Mouse (Mus musculus) adipocyte (in vitro differentiated cells): ENCODE results near the gene Slc26a6.

ENCODE experiments used
- DNase-seq: peaks from one replicate; pipeline ENCODE4 v3.0.0-alpha.2; 2016; ENCODE audit warnings: low spot score

Gene Slc26a6

DNA sequence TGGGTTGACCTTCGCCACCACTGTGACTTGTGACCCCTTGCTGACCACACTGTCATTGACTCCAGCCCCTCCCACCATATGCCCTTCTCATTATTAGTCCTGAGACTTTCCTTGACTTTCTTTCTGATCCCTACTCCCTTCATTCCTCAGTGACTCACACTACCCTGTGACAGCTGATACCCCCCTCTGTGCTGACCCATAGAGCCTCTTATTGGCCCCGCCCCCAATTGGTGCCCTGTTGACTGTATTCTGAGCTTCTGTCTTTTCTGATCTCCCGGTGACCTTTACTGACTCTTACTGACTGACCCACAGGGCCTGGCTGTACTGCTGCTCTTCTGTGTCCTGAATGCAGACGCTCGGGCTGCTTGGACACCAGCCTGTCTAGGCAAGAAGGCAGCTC, 7.7 kb upstream of the Slc26a6 start:
- no peak for DNase-seq

DNA sequence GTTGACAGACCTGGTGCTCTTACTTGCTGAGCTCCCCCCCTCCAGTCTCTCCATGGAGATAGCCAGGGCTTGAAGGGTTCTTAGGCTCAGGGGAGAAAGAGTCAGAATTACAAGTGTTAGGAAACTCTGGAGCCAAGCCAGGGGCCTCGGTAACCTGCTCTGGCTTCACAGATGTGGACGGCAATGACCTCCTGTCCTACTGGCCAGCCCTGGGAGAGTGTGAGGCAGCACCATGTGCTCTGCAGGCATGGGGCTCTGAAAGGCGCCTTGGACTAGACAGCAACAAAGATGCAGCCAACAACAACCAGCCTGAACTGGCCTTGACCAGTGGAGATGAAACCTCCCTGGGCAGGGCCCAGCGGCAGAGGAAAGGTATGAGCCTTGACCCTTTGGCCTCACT, 5.7 kb upstream of the Slc26a6 start:
- DNase-seq, result peak; percentile 74

DNA sequence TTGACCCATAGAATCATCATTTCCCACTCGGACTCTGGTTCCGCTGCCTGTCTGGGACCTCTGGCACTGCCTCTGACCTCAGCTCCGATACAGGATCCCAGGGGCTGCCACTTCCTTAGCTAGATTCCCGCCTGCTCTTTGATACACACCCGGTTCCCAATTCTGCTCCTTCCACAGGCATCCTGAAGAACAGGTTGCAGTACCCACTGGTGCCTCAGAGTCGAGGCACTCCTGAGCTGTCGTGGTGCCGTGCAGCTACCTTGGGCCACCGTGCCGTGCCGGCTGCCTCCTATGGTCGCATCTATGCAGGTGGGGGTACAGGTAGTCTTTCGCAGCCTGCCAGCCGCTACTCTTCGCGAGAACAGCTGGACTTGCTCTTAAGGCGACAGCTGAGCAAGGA, 4.7 kb upstream of the Slc26a6 start:
- DNase-seq, result no peak

DNA sequence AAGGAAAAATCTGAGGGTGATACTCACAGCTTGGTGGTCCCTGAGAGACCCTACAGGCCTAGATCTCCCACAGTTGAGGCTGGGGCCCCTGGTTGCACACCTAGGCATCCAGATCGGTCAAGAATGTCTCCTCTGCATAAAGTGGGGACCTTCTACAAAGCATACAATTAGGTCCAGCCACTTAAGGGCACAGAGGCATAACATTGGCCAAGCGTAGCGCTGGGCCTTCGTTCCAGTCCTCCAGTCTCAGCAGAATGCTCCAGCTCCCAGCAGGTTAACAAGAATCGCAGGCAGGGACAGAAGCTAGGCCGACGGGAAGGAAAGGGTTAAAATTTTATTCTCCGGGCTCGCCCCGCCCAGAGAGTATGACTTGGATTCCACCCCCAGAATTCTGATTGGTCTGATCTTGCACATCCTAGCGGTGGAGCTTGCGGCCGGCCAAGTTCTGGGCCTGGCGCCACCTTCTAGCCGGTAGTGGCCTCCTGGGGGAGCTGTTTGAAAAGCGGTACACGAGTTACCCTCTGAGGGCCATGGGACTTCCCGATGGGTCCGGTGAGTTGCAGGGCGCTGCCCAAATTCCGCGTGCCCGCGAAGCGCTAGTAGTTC, 655 bp downstream of the Slc26a6 start:
- DNase-seq, result peak; percentile 98

DNA sequence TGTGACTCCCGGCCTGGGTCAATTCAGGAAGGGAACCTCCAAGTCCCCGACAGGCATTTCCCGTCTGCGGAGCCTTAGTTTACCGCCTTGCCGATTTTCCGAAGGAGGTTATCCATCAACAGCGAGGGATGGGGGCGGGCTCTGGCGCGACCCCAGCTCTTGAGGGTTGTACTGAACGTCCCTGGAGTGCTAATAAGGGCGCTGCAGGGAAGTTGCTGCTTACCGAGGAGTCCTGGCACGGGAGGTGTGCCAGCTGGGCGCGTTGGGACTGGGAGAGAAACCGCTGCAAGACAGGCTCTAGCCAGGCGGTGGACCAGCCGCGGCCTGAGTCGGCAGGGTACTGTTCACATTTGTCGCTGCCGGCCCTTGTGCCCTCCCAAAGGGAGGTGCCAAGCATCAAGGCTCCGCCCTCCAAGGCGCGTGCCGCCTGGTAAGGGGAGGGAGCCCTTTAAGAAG, 1.2 kb downstream of the Slc26a6 start:
- DNase-seq, result peak; percentile 90

DNA sequence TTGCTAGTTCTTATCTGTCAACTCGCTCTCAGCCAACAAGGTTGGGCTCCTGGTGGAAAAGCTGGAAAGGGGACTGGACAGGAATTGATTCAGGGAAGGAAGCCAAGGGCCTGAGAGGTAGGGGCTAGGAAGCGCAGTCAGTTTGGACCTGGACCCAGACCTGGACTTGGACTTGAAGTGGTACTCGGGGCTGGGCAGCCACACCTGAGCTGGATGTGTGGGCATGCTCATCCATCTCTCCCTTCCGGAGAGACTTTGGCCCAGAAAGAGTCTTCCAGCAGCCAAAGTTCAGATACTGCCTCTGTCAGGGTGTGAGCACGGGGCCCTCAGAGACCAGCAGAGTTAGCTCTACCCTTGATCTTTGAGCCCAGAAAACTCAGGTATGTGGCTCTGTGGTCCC, 2.3 kb downstream of the Slc26a6 start:
- no peak for DNase-seq

DNA sequence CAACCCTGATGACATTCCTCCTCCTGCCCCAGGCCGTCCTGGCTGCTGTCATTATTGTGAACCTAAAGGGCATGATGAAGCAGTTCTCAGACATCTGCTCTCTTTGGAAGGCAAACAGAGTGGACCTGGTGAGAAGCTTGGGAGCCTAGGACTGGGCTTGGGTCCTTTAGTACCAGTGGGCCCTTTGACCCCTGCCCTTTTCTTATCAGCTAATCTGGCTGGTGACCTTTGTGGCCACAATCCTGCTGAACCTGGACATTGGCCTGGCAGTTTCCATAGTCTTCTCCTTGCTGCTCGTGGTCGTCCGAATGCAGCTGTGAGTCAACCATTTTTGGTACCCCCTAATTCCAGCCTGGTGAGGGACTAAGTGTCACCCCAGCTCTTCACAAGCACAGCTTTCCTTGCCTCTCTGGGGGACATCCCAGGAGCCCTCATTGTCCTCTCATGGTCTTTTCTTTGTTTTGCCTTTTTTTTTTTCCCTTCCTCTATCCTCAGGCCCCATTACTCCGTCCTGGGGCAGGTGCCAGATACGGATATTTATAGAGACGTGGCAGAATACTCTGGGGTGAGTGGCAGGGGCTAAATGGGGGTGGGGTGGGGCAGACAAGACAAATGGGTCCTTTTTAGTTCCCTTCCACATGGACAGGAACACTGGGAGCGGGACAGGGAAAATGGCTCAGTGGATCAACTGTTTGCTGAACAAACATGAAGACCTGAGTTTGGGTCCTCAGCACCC, 5.9 kb downstream of the Slc26a6 start:
- DNase-seq, result no peak

DNA sequence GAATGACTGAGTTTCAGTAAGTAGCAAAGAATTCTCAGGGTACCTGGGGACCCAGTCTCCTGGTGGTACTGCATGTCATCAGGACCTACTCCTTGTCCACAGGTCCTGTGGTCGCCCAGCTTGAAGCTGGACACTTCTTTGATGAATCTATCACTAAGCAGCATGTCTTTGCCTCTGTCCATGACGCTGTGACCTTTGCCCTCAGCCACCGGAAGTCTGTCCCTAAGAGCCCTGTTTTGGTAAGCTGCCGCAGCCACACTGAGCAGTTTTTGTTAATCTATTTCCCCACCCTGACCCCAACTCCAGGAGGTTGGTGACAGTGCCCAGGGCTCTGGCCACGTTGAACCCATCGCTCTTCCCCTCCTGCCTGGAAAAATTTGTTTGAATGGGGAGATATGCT, 59.2 kb downstream of the Slc26a6 start:
- DNase-seq, result no peak

DNA sequence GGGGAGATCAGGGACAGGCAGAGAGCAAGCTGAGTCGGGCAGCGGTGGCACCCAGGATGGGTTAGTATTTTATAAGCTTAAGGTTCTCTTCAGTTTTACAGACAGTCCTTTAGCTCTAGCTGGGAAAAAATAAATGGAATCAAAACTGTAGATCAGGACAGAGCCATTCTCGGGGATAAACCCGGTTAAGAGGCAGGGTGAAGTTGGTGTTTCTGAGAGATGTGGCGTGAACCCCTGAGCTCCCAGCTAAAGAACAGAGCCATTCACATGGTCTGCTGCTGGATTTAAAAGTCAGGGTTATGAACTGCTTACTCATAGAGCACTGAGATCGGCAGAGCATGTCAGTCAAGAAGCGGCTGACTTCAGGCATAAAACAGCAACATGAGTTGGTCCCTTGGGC, 60.1 kb downstream of the Slc26a6 start:
- no peak for DNase-seq

DNA sequence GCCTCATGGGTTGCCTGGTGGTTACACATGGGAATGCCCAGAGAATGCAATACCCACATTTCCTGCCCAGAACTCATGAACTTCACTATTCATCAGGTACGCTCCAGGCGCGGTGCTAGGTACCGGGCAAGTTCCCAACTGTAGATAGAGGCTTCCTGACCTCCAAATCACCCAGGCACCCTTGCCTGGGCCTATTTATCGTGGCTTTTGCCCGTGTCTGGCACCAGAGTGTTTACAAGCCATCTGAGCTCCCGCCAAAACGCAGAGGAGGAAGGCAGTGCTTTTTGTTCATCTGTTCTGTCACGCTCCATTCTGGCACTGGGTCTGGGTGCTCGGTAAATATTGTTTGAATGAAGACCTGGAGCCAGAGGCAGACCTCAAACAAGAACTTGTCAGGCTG, 60.5 kb downstream of the Slc26a6 start:
- no peak for DNase-seq

DNA sequence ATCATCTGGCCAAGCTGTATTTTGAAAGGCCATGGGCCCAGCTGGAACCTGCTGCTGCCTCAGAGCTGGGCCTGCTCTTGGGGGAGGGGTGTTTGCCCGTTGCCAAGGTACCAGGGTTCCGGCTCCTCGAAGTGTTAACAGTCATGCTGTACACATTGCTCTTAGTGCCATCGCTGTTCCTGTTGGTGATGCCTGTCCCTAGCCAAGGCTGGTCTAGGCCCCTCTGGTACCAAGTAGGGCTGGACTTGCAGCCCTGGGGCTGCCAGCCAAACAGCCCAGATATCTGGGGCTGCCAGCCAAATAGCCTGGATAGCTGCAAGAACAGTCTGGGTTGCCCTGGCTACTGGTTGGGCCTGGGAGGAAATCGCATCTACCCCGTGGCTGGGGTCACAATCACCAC, 61.4 kb downstream of the Slc26a6 start, which contains the start of gene Tmem89:
Tmem89 (plus strand) TSS at position 129 of the 400 bp plus-strand sequence.
- DNase-seq, result peak; percentile 58

DNA sequence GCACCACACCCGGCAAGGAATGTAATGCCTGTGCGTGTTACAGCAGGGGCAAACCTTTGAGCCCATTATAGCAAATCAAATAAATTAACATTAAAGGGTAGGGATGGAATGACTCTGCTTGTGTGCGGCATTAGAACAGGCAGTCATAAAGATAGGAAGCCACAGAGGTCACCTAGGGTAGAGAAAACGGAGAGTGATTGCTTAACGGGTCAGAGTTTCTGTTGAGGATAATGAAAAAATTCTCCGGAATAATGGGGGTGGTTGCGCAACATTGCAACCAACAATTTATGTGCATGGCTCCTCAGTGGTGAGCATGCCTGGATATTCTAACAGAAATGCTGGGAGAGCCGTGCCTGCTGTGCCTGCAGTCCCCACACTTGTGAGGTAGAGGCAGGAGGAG, 72.8 kb downstream of the Slc26a6 start:
- peak; percentile 21 for DNase-seq

DNA sequence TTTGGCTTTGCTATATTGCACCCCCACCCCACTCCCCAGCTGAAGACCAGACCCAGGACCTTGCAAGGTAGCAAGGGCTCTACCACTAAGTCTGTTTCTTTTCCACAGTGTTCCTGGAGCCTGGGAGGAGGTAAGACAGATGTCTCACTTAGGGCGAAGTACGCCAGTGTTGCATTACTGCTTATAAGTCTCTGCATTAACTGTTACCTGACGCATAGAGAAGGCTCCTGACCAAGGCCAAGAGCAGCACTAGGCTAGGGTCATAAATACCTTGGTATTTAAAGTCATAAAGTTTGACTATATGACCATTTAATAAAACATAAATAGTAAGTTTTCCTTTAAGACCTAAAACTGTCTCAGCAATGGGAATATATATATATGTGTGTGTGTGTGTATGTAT, 75.3 kb downstream of the Slc26a6 start:
- no peak for DNase-seq

DNA sequence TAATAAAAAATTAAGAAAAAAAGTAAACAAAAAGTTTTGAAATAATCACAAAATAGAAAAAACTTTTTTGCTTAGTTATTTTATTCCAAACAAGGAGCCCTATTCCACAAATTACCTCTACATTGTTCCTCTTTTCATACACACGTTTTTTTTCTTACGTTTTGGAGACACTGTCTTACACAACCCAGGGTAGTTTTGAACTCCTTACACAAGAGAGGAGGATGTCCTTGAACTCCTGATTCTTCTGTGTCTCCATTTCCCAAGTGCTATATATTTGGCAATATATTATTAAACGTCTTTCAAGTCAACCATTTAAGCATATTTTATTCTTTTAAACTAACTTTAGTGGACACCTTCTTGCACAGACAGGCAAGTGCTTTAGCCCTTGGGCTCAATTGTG, 82.9 kb downstream of the Slc26a6 start:
- no peak for DNase-seq

DNA sequence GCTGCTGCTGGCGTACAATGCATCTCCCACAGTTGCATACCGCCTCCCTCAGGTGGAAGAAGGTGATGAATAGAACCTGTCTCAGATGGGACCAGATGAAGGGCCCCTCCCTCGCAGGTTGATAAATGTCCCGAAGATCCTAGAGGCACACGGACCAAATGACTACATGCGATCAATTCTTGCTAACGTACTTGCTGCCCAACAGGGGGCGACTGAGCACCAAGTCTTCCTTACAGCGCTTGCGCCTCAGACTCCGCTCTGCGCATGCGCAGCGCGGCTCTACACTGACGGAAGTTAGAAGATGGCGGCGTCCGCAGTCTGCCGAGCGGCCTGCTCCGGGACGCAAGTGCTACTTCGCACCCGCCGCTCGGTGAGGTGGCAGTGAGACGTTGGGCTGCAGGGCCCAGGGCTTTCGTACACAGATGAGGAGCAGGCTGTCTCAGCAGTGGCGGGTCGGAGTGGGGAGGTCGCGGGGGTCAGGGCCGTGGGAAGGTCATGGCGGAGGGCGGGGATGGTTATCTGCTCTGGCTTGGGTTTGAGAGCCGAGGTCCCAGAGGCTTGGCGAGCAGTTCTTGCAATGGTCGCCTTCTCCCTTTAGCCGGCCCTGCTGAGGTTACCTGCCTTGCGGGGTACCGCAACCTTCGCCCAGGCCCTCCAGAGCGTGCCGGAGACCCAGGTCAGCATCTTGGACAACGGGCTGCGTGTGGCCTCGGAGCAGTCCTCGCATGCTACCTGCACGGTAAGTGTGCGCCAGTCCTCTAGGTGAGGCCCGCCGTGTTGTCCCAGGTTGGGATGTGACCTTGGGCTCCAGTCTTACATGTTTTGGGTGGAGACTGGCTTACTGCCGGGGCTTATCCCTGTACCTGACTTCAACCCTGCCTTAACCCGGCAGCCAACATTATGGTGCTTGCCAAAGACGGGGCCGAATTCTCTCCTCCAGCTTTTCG, 83.6 kb downstream of the Slc26a6 start, which contains the start of gene Uqcrc1:
Uqcrc1 (plus strand) TSS at position 216 of the 947 bp plus-strand sequence.
- DNase-seq, result peak; percentile 97

DNA sequence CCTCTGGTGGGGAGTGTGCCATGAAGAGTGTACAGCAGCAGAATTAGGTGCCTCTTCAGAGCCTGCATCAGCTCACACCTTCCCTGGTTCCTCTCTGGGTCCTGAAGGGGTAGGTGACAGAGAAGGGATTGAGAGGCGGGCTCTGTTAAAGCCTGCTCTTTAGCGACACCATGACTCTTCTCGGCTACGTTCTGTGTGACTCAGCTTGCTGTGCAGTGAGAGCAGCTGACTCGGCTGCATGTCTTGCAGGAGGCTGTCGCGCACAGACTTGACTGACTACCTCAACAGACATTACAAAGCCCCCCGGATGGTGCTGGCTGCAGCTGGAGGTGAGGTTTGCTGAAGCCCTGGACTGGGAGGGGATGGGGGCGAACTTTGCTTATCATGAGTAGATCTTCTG, 92.0 kb downstream of the Slc26a6 start:
- no peak for DNase-seq

DNA sequence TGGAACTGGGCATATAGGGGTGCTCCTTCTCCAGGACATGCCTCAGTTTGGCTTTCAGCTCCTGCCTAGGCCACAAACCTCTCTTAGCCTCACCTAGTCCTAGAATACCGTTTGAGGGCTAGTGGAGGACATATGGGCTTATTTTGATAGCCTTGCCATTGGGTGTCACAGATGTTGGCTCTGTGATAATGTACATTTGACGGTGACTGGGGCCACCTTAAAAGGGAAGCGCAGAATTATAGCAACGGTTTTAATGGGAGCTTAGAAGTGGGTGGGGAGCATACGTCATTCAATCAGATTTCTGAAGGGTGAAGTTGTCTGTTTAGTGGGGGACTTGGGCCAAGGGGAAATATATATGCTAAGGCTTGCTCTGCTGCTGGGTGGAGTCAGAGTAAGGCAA, 92.5 kb downstream of the Slc26a6 start:
- no peak for DNase-seq

DNA sequence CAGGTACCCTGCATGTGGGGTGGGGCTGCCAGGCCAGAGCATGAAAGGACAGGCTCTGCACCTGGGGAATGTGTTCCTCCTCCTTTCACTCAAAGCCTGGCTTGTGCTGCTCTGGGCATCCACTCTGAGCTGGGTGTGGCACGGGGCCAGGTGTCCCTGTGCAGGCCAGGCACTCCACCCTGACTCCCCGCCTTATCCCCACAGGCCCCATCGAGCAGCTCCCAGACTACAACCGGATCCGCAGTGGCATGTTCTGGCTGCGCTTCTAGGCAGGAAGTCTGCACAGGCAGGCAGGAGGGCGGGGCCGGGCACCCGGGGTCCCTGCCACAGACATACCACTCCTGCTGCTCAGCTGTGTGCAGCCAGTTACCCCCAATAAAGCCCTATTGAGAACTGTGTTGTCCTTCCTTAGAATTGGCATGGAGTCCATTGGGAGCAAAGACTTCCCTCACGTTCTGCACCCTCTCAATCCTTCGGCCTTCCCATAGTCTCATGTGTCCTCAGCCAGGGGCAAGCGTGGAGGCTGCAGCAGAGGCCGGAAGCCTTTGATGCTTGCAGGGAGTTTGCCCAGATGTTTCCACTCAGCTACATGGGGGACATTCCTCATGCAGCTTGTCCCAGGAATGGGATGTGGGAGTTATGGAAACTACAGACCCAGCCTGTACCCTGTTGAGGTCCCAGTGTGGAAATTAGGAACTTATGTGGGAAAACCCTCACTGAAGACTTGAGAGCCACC, 96.3 kb downstream of the Slc26a6 start:
- no peak for DNase-seq

DNA sequence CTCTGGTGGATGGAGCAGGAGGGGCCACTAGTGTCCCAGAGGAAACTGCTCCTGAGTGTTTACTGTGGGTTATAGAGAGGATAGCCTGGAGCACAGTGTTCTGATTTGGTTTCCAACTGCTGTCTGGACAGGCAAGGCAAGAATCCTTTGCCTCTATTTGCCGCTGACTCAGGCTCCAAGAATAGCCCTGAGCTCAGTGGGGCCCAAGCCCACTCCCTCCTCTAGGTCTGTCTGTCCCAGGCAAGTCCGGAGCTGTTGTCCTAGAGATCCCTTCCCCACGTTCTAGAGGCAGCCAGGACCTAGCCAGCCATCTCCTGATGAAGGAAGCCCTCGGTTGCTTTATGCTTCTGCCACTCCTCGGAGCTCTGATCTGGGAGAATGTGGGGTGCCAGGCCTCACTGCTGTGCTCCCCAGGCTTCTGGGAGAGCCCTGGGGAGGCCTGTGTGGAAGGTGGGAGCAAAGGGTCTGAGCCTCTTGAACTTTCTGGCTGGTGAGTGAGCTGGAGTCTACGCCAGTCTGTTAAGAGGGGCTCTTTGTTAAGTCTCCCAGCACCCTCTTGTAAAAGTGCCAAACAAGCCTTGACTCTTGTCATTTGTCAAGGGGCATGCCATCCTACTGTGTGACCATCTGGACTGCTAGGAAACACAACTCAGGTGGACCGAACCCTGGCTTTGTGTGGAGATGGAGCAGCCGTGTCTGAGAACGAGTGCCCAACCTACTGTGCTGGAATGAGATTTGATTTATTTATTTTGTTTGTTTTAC, 97.1 kb downstream of the Slc26a6 start:
- no peak for DNase-seq

DNA sequence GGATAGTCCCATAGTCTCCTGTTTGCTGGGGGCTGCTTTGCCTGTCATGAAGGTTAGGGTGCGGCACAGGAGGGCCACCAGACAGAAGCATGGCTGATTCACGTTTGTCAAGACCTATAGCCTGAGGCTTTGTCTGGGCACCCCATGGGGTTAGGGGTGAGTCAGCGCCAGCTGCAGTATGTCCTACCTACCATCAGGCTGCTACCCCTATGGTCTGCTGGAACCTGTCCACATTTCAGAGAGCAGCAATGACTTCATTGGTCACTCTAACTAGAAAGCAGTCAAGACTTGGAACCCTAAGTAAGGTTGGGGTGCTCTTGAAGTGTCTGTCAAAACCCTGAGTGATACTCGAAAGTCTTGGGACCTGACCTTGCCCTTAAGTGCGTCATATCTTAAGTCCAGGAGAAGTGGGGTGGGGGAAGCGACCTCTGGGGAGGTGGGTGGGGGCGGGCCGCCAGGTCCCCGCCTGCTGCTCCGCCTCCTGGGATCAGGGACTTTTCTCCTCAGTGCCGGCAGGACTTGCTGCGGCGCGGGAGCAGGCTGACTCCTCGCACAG, 100.1 kb downstream of the Slc26a6 start, which contains the start of gene Col7a1:
Col7a1 (plus strand) TSS at position 506 of the 556 bp plus-strand sequence.
- DNase-seq, result no peak

DNA sequence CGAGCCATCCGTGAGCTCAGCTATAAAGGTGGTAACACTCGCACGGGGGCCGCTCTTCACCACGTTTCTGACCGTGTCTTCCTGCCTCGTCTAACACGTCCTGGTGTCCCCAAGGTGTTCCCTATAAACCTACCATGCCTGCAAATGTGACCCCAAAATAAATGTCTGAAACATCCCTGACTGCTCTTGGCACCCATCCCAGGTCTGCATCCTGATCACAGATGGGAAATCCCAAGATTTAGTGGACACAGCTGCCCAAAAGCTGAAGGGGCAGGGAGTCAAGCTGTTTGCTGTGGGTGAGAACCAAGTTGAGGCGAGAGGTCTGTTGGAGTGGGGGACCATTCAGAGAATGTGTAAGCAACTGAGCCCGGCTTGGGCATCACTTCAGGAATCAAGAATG, 102.2 kb downstream of the Slc26a6 start:
- DNase-seq, result no peak
